Mouse (Mus musculus): ENCODE results near the gene Robo3. TPM values are rescaled to one million over a fixed set of nuclear protein-coding genes. Genes with fewer than 3 reads are reported as not detected.
A peak's percentile ranks its signal among the peaks of the same experiment; 100 is the strongest.

Gene Robo3
- 0.70 and 1.8 TPM in 2 replicates for total RNA-seq (2021)
- long read RNA-seq, partial matches to known transcripts, result 1 of 1 reads
- long read RNA-seq, other reads (novel, unspliced or antisense), result 0 of 1 reads

DNA sequence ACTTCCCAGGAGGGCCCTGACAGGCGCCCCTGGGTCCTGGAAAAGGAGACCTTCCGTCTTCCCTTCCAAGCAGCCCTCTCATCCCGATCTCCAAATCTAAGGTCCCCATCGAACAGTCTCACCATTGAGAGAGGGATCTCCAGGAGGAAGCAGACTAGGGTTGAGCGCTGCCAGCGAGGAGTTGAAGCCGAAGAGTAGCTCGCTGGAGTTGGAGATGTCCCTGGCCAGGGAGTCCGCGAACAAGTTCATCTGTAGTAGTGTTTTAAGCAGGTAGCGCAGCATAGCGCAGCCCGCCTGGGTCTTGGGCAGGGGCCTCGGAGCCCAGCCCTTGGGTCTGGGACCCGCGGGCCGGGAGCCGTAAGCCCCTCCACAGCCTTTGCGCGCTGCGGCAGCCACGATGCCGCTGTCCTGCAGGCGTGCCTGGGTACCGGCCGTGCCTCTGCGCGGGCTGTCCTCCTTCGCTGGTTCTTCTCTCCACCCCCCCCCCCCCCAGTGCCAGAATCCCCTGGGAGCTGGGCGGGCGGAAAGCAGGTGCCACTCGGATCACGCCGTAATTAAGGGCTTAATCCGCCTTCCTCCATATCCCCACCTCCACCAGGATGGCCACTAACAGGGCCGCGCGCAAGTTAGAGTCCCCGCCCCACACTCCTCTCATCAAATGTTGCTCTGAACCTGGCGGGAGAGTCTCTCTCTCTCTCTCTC is at the start of gene Robo3:
Gene Robo3 (minus strand): TSS at position 527 of the 702 bp plus-strand sequence.
- DNase-seq, result no peak

- no peak for DNase-seq
These were observed 41.9 kb upstream of the Robo3 start for GRCm38 (mm10) chr9:37474923-37475322.

DNA sequence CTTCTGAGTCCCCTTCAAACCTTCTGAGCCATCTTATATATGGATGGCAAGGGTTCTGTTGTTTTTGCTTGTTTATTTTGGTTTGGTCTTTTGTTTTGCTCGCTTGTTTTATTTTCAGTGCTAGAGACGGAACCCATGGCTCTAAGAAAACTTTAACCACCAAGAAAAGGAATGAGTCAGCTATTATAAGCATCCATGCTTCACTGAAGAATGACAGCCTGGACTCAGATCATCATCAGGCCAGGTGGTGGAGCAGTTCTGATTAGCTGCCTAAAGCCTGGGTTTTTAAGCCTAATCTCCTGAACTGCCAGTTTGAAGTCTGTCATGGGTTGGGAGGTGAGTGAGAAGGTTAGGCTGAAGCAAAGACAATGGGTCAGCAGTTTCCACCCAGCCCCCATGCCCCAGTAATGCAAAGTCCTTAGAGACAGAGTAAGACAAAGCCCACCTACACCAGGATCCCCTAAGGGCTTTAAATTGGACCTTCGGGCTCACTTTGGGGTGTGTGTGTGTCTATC is 40.6 kb upstream of the Robo3 start:
- DNase-seq, result no peak

GRCm38 (mm10) chr9:37462764-37463163 is 29.7 kb upstream of the Robo3 start:
- peak; percentile 21 for DNase-seq

GRCm38 (mm10) chr9:37461571-37461970 is 28.5 kb upstream of the Robo3 start:
- DNase-seq, result no peak

- DNase-seq, result no peak
These were observed 27.9 kb upstream of the Robo3 start for GRCm38 (mm10) chr9:37460961-37461340.

GRCm38 (mm10) chr9:37460043-37460960 is 27.3 kb upstream of the Robo3 start:
- peak; percentile 45 for DNase-seq

DNA sequence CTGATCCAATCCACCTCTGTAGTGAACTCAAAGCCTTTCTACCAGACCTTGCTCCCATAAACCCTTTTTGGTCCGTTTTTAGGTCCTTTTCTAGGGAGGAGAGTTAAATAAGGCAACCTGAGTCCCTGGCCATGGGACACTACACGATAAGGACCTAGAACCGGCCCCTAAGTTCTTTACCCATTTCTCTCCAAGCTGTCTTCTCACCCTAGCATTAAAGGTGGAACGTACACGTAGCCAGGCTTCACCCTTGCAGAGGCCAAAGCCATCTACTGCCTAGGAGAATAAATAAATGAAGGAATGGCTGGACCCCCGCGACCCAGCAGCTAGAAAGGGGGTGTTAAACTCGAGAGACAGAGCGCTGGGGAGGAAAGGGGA is 26.6 kb upstream of the Robo3 start:
- DNase-seq, result no peak

DNA sequence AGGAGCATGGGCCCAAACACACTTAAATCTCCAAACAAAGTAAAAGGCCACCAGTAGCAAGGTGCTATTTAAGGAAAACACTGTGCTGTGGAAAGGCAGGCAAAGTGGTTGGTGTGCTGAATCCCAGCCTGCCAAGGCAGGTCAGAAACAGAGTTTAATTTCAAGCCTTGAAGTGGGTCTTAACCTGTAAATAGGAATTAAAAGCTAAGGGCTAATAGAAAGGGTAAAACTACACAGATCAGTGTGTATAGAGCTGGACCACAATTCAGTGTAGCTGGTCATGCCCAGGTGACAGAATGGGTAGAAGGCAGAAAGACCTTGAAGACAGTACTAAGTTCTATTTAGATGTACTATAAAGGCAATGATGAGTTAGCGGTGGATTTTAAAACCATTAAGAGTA is 24.1 kb upstream of the Robo3 start:
- no peak for DNase-seq

- no peak for DNase-seq
These were observed 23.4 kb upstream of the Robo3 start for GRCm38 (mm10) chr9:37456481-37456910.

- no peak for DNase-seq
These were observed 22.8 kb upstream of the Robo3 start for GRCm38 (mm10) chr9:37455868-37456267.

- DNase-seq, result no peak
These were observed 21.9 kb upstream of the Robo3 start for GRCm38 (mm10) chr9:37454991-37455390.

- DNase-seq, result no peak
These were observed 21.0 kb upstream of the Robo3 start for GRCm38 (mm10) chr9:37454011-37454492.

- DNase-seq, result no peak
These were observed 20.3 kb upstream of the Robo3 start for GRCm38 (mm10) chr9:37453328-37453727.

DNA sequence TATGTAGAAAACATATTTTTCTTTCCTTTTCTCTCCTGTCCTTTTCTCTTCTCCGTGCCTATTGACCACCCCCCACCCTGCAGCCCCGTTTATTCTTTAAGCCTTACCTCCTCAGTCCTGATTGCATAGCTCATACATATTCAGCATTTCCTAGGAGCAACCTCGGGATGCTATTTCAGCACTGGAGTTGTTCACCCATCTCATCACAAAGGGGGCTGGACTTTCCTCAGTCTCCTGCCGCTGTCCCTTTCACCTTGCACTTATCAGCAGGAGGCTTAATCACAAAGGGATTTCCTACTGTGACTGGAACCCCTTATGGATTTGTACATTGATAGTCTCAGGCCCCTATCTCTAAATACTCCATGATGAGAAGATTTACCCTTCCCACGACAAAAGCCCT is 19.4 kb upstream of the Robo3 start:
- no peak for DNase-seq

DNA sequence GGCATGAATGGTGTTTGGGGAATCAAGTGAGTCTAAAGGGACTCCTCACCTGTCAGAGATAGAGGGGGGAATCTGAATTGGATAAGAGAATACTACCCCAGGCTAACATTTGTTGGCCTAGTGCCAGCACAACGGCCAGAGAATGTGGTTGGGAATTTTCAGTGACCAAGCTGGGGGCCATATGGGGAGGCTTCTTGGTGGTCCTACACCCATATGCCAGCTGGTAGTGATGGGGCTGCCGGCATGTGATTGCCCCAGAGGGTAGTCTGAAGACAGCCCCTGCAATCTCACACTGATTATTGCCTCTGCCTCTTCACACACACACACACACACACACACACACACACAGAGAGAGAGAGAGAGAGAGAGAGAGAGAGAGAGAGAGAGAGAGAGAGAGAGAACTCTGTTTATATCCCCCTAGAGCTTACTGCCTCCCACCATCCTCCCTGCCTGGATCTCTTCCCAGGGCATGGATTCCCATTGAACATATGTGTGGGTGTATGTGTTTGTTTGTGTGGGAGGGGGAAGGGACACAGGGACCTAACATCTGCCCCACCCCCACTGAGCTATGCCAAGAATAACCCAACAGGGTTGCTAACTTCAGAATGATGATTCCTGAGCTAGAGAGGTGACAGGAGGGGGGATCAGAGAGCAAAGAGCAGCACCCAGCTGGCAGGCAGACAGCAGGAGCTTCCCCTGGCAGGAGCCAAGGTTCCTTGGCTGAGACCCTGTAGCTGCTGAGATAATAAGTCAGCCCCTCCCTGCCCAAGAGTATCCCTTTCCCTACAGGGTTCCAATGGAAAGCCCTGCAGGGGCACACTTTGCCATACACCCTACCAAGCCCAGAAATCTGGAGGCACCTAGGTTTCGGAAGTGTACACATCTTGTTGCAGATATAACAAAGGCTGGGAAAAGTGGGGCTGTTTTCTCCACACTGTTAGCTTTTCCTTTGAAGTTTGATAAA is 5.0 kb upstream of the Robo3 start:
- no peak for DNase-seq

DNA sequence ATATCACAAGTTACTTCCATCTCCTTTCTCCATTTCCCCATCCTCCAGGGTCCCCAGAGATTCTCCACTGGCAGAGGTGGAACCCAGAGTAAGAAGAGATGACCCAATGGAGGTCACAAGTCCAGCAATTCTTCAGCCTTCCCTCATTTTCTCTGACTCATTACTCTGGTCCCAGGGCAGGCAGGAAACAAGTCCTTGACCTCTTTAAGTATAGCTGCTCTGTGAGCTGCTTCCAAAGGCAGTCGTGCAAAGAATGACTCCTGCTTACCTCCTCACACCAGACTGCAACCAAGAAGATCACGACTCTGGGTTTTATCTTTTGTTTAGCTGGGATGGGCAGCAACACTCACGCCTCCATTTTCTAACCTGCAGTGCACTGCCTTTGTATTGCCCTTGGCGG is 2.6 kb upstream of the Robo3 start:
- DNase-seq, result no peak

- no peak for DNase-seq
These were observed 1.9 kb upstream of the Robo3 start for GRCm38 (mm10) chr9:37434932-37435331.

DNA sequence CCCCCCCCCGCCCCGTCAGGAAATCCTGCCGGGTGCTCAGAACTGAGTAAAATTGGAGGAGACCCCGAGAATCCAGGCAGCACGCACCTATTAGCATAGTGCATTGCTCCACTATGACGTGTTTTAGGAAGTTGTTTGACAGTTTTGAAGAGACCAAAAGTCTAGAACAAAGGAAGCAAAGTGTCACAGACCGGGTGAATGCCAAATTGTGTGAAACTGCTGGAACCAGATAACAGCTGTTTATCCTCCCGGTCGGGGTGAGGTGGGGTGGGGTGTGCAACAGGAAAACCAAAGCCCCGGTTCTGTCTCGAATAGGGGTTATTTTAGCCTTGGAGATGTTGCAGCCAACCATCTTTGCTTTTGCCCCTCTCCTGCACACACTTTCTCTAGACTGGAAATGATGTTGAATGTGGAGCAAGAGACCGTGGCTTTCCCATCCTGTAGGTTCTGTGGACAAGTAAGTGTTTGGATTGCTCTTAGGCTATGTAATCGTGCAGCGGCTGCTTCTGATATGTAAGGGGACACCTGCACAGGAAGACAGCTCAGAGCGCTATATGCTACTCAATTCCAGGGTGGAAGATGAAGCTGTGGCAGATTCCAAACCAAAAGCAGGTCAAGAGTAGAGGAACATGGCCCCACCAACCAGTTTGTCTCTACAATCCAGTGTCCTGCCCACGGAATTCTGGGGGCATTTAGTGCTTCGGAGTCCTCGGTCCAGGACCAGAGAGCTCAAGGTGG is 946 bp upstream of the Robo3 start:
- no peak for DNase-seq

GRCm38 (mm10) chr9:37432026-37432666 is 900 bp downstream of the Robo3 start:
- peak; percentile 63 for DNase-seq
